Mouse (Mus musculus): Measurements from ENCODE around the gene Morn5. TPM values are rescaled to one million over a fixed set of nuclear protein-coding genes. Genes with fewer than 3 reads are reported as not detected.
A peak's percentile ranks its signal among the peaks of the same experiment; 100 is the strongest.

Gene Morn5
- not detected in 2 replicates for polyA plus RNA-seq (2015; fragmentation: Nextera tagmentation; extraction: Ambion mirVana)

GRCm38 (mm10) chr2:36048748-36049566 lies at the start of gene Morn5, which contains the start of gene Ndufa8:
Gene Morn5 (plus strand): TSS chr2:36049458.
Gene Ndufa8 (minus strand): TSS chr2:36049406.
- peak; percentile 96 for ATAC-seq (ENCODE audit: insufficient read depth)
- under 1% methylated on average over 44 of the region's 44 CpGs for WGBS (ENCODE audit: insufficient replicate concordance)
- H3K4me2 ChIP-seq: peak within 1 kb of the TSS; percentile 79
- 0 out of 2 replicates have a peak within 1 kb of the TSS, but pooled peaks have one; percentile 33 for H3K27ac ChIP-seq (replicated peaks)
- peaks cover 24% of the 10 kb centered on the region for H3K4me1 ChIP-seq (replicated peaks)
- peak within 1 kb of the TSS; percentile 67 for H3K4me3 ChIP-seq (replicated peaks)
- no peaks in the 10 kb centered on the region; the same call in 1 of the 2 replicates for H3K27me3 ChIP-seq
- peaks cover 4% of the 10 kb centered on the region; the same call in 1 of the 2 replicates for H3K36me3 ChIP-seq (replicated peaks)
- H3K9ac ChIP-seq: peak within 1 kb of the TSS; percentile 77
- H3K9me3 ChIP-seq (replicated peaks): no peaks in the 10 kb centered on the region

- Histone ChIP-seq H3K27ac (replicated peaks) (no peak overlapping the region), H3K4me2 (no peak overlapping the region), H3K9me3 (replicated peaks) (no peaks in the 10 kb centered on the region), H3K27me3 (no peaks in the 10 kb centered on the region), H3K4me1 (replicated peaks) (no peaks in the 10 kb centered on the region), H3K4me3 (replicated peaks) (no peak overlapping the region), H3K36me3 (replicated peaks) (no peaks in the 10 kb centered on the region), H3K9ac (no peak overlapping the region)
- 17% methylated on average over 1 of the region's 1 CpGs for WGBS (ENCODE audit: insufficient replicate concordance)
- no peak for ATAC-seq (ENCODE audit: insufficient read depth)
These were observed 48.9 kb upstream of the Morn5 start for GRCm38 (mm10) chr2:36000390-36000789.

- H3K27ac ChIP-seq (replicated peaks): no peak overlapping the region
- H3K4me3 ChIP-seq (replicated peaks): no peak overlapping the region
- no peaks in the 10 kb centered on the region for H3K4me1 ChIP-seq (replicated peaks)
- no peaks in the 10 kb centered on the region for H3K9me3 ChIP-seq (replicated peaks)
- no peak overlapping the region for H3K4me2 ChIP-seq
- no peak overlapping the region for H3K9ac ChIP-seq
- 0 out of 2 replicates have a peak, but pooled peaks cover 2% of the 10 kb centered on the region for H3K27me3 ChIP-seq
- H3K36me3 ChIP-seq (replicated peaks): no peaks in the 10 kb centered on the region
- WGBS (ENCODE audit: insufficient replicate concordance): 30% methylated on average over 6 of the region's 6 CpGs
- no peak for ATAC-seq (ENCODE audit: insufficient read depth)
These were observed 47.1 kb upstream of the Morn5 start for GRCm38 (mm10) chr2:36002188-36002587.

GRCm38 (mm10) chr2:36008071-36008470 lies 41.2 kb upstream of the Morn5 start:
- Histone ChIP-seq H3K4me1 (replicated peaks) (0 out of 2 replicates have a peak, but pooled peaks cover 5% of the 10 kb centered on the region), H3K4me3 (replicated peaks) (no peak overlapping the region), H3K4me2 (no peak overlapping the region), H3K27me3 (peaks cover 50% of the 10 kb centered on the region), H3K9me3 (replicated peaks) (no peaks in the 10 kb centered on the region), H3K9ac (no peak overlapping the region), H3K27ac (replicated peaks) (no peak overlapping the region), H3K36me3 (replicated peaks) (no peaks in the 10 kb centered on the region)
- WGBS (ENCODE audit: insufficient replicate concordance): 13% methylated on average over 1 of the region's 1 CpGs
- ATAC-seq (ENCODE audit: insufficient read depth): no peak

GRCm38 (mm10) chr2:36009386-36009785 lies 39.9 kb upstream of the Morn5 start:
- Histone ChIP-seq H3K9ac (no peak overlapping the region), H3K4me2 (no peak overlapping the region), H3K27me3 (peaks cover 54% of the 10 kb centered on the region), H3K4me1 (replicated peaks) (0 out of 2 replicates have a peak, but pooled peaks cover 5% of the 10 kb centered on the region), H3K4me3 (replicated peaks) (no peak overlapping the region), H3K27ac (replicated peaks) (no peak overlapping the region), H3K9me3 (replicated peaks) (no peaks in the 10 kb centered on the region), H3K36me3 (replicated peaks) (no peaks in the 10 kb centered on the region)
- no peak for ATAC-seq (ENCODE audit: insufficient read depth)
- WGBS (ENCODE audit: insufficient replicate concordance): 25% methylated on average over 4 of the region's 4 CpGs

- ATAC-seq (ENCODE audit: insufficient read depth): no peak
- 0 out of 2 replicates have a peak, but pooled peaks cover 5% of the 10 kb centered on the region for H3K4me1 ChIP-seq (replicated peaks)
- H3K9me3 ChIP-seq (replicated peaks): no peaks in the 10 kb centered on the region
- H3K27me3 ChIP-seq: peaks cover 54% of the 10 kb centered on the region
- H3K27ac ChIP-seq (replicated peaks): no peak overlapping the region
- WGBS (ENCODE audit: insufficient replicate concordance): 41% methylated on average over 8 of the region's 8 CpGs
- H3K9ac ChIP-seq: no peak overlapping the region
- H3K36me3 ChIP-seq (replicated peaks): no peaks in the 10 kb centered on the region
- no peak overlapping the region for H3K4me2 ChIP-seq
- H3K4me3 ChIP-seq (replicated peaks): no peak overlapping the region
These were observed 38.7 kb upstream of the Morn5 start for GRCm38 (mm10) chr2:36010579-36010978.

- Histone ChIP-seq H3K9ac (no peak overlapping the region), H3K4me3 (replicated peaks) (peak overlapping the region; percentile 36), H3K27me3 (peaks cover 52% of the 10 kb centered on the region), H3K36me3 (replicated peaks) (no peaks in the 10 kb centered on the region), H3K4me1 (replicated peaks) (0 out of 2 replicates have a peak, but pooled peaks cover 5% of the 10 kb centered on the region), H3K4me2 (peak overlapping the region; percentile 59), H3K9me3 (replicated peaks) (no peaks in the 10 kb centered on the region), H3K27ac (replicated peaks) (no peak overlapping the region)
- ATAC-seq (ENCODE audit: insufficient read depth): no peak
- 1% methylated on average over 43 of the region's 44 CpGs for WGBS (ENCODE audit: insufficient replicate concordance)
These were observed 37.9 kb upstream of the Morn5 start for GRCm38 (mm10) chr2:36011331-36011825.

- 35% methylated on average over 12 of the region's 12 CpGs for WGBS (ENCODE audit: insufficient replicate concordance)
- Histone ChIP-seq H3K36me3 (replicated peaks) (no peaks in the 10 kb centered on the region), H3K27ac (replicated peaks) (no peak overlapping the region), H3K4me3 (replicated peaks) (no peak overlapping the region), H3K4me1 (replicated peaks) (0 out of 2 replicates have a peak, but pooled peaks cover 5% of the 10 kb centered on the region), H3K9ac (no peak overlapping the region), H3K9me3 (replicated peaks) (no peaks in the 10 kb centered on the region), H3K4me2 (no peak overlapping the region), H3K27me3 (peaks cover 47% of the 10 kb centered on the region)
- ATAC-seq (ENCODE audit: insufficient read depth): peak; percentile 18; the same call in 1 of the 2 replicates
These were observed 36.2 kb upstream of the Morn5 start for GRCm38 (mm10) chr2:36013010-36013409.

- Histone ChIP-seq H3K4me2 (peak overlapping the region; percentile 20; the same call in 1 of the 2 replicates), H3K36me3 (replicated peaks) (no peaks in the 10 kb centered on the region), H3K4me1 (replicated peaks) (no peaks in the 10 kb centered on the region), H3K27ac (replicated peaks) (no peak overlapping the region), H3K9me3 (replicated peaks) (no peaks in the 10 kb centered on the region), H3K9ac (no peak overlapping the region), H3K4me3 (replicated peaks) (no peak overlapping the region), H3K27me3 (peaks cover 5% of the 10 kb centered on the region; the same call in 1 of the 2 replicates)
- 11% methylated on average over 32 of the region's 32 CpGs for WGBS (ENCODE audit: insufficient replicate concordance)
- ATAC-seq (ENCODE audit: insufficient read depth): no peak
These were observed 27.7 kb upstream of the Morn5 start for GRCm38 (mm10) chr2:36021385-36022159.

- WGBS (ENCODE audit: insufficient replicate concordance): 25% methylated on average over 3 of the region's 3 CpGs
- no peak for ATAC-seq (ENCODE audit: insufficient read depth)
- H3K4me1 ChIP-seq (replicated peaks): no peaks in the 10 kb centered on the region
- no peaks in the 10 kb centered on the region for H3K36me3 ChIP-seq (replicated peaks)
- no peaks in the 10 kb centered on the region for H3K9me3 ChIP-seq (replicated peaks)
- no peak overlapping the region for H3K27ac ChIP-seq (replicated peaks)
- no peak overlapping the region for H3K4me3 ChIP-seq (replicated peaks)
- H3K27me3 ChIP-seq: peaks cover 5% of the 10 kb centered on the region; the same call in 1 of the 2 replicates
- H3K4me2 ChIP-seq: no peak overlapping the region
- H3K9ac ChIP-seq: no peak overlapping the region
These were observed 26.0 kb upstream of the Morn5 start for GRCm38 (mm10) chr2:36023291-36023690.

GRCm38 (mm10) chr2:36032884-36033283 lies 16.4 kb upstream of the Morn5 start:
- H3K4me2 ChIP-seq: no peak overlapping the region
- no peak overlapping the region for H3K9ac ChIP-seq
- H3K27me3 ChIP-seq: no peaks in the 10 kb centered on the region
- H3K4me3 ChIP-seq (replicated peaks): no peak overlapping the region
- no peak overlapping the region for H3K27ac ChIP-seq (replicated peaks)
- H3K9me3 ChIP-seq (replicated peaks): no peaks in the 10 kb centered on the region
- peaks cover 22% of the 10 kb centered on the region for H3K36me3 ChIP-seq (replicated peaks)
- no peaks in the 10 kb centered on the region for H3K4me1 ChIP-seq (replicated peaks)
- ATAC-seq (ENCODE audit: insufficient read depth): no peak
- WGBS (ENCODE audit: insufficient replicate concordance): 40% methylated on average over 7 of the region's 7 CpGs
